Mouse (Mus musculus) kidney, embryonic 16.5 days (tissue): Measurements from ENCODE around the gene Ip6k2. TPM values are rescaled to one million over a fixed set of nuclear protein-coding genes. Genes with fewer than 3 reads are reported as not detected.

Experiments used
- ATAC-seq: fragments of 200-750 bp; cut with Nextera tagmentation; 2 replicates; pipeline ENCODE4 v1.8.0; 2017; ENCODE audit warnings: moderate TSS enrichment; ENCODE audit not compliant: low FRiP score, low TSS enrichment
- H3K27ac ChIP-seq: fragments of 300-500 bp; sonication (generic); 2 replicates; pipeline ENCODE4 v1.5.1; 2014; ENCODE audit warnings: low read length
- H3K27me3 ChIP-seq: fragments of 300-500 bp; sonication (generic); 2 replicates; pipeline ENCODE4 v1.6.1; 2014; ENCODE audit warnings: low read length, control low read depth, mixed read lengths; ENCODE audit not compliant: insufficient read depth
- H3K36me3 ChIP-seq: fragments of 300-500 bp; sonication (generic); 2 replicates; pipeline ENCODE4 v1.6.1; 2014; ENCODE audit warnings: low read length, control low read depth, mixed read lengths; ENCODE audit not compliant: insufficient read depth
- H3K4me1 ChIP-seq: fragments of 300-500 bp; sonication (generic); 2 replicates; pipeline ENCODE4 v1.6.1; 2014; ENCODE audit warnings: low read length, control low read depth, mixed read lengths; ENCODE audit not compliant: insufficient read depth
- H3K4me2 ChIP-seq: fragments of 300-500 bp; sonication (generic); replicated peaks from 2 replicates; pipeline ENCODE4 v1.6.1; 2014; ENCODE audit warnings: low read depth, low read length
- H3K4me3 ChIP-seq: fragments of 300-500 bp; sonication (generic); 2 replicates; pipeline ENCODE4 v1.5.1; 2014; ENCODE audit warnings: mild to moderate bottlenecking, low read length
- H3K9ac ChIP-seq: fragments of 300-500 bp; sonication (generic); replicated peaks from 2 replicates; pipeline ENCODE4 v1.6.1; 2014; ENCODE audit warnings: low read length
- H3K9me3 ChIP-seq: fragments of 300-500 bp; sonication (generic); 2 replicates; pipeline ENCODE4 v1.6.1; 2016; ENCODE audit warnings: low read length, control low read depth
- WGBS: fragments of 180-500 bp; shearing (Covaris S2); extraction: QIAGEN DNeasy Blood & Tissue Kit; methylation state at CpG from one replicate; pipeline ENCODE4 v1.1.7; 2014; 5-methylcytosine and 5-hydroxymethylcytosine counted together
- polyA plus RNA-seq: library from polyadenylated mRNA; unstranded; fragments of >200 nt; fragmentation: Nextera tagmentation; extraction: Ambion mirVana; gene quantifications from 2 replicates; pipeline ENCODE4 v1.2.1, GENCODE M21; 2015

Gene Ip6k2
- 100 and 109 TPM in 2 replicates for polyA plus RNA-seq

DNA sequence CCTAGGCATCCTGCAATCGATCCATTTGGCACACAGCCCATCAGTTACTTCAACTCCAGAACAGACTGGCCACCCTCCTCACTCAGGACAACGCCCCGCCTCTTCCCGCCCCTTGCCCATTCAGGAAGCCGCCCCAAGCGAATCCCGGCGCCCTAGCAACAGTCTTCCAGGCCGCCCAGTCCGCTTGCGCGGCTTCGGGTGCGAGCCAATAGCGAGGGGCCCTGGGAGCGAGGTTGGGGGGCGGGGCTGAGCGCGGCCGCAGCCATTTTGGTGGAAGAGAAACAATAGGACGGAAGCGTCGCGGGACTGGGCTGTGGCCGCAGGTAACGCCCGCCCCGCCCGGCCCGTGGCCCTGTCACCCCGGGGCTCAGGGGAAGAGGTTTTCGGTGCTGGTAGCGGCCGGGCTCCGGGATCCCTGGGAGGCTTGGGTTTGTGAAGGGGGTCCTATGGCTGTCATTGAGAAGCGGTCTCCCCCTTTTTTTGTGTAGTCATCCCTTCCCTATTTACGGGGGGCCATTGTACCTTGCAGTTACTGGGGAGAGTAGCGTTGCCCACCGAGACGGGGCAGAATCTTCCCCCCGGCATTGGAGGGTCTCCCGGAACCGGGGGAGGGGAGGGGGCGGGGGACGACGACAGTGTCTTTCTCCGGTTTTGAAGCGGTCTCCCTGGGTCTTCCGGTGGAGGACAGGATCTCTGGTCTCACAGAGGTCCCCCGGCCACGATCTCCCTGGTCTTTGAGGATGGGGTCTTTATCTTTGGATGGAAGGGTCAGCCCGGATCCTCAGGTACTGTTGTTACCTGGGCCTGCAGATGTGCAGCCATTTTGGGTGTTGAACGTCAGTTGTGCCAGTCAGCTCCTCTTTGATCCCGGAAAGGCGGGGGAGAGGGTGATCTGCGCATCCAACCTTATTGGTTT is at the start of gene Ip6k2:
Ip6k2 (plus strand) TSS at position 249 of the 916 bp plus-strand sequence.
- ATAC-seq: peak; percentile 99
- Histone ChIP-seq H3K4me3 (peak within 1 kb of the TSS; percentile 90), H3K4me2 (peak within 1 kb of the TSS; percentile 77), H3K36me3 (peaks cover 6% of the 10 kb centered on the region; the same call in 1 of the 2 replicates), H3K27me3 (no peaks in the 10 kb centered on the region), H3K9ac (peak within 1 kb of the TSS; percentile 99), H3K9me3 (no peaks in the 10 kb centered on the region), H3K27ac (peak within 1 kb of the TSS; percentile 87), H3K4me1 (peaks cover 53% of the 10 kb centered on the region)
- under 1% methylated on average over 56 of the region's 56 CpGs for WGBS

- Histone ChIP-seq H3K36me3 (peaks cover 14% of the 10 kb centered on the region; the same call in 1 of the 2 replicates), H3K9me3 (no peaks in the 10 kb centered on the region), H3K27ac (no peak overlapping the region), H3K9ac (no peak overlapping the region), H3K4me2 (no peak overlapping the region), H3K4me3 (no peak overlapping the region), H3K4me1 (no peaks in the 10 kb centered on the region), H3K27me3 (no peaks in the 10 kb centered on the region)
- ATAC-seq: no peak
Observed at GRCm38 (mm10) chr9:108734626-108735025, 49.0 kb upstream of the Ip6k2 start.

DNA sequence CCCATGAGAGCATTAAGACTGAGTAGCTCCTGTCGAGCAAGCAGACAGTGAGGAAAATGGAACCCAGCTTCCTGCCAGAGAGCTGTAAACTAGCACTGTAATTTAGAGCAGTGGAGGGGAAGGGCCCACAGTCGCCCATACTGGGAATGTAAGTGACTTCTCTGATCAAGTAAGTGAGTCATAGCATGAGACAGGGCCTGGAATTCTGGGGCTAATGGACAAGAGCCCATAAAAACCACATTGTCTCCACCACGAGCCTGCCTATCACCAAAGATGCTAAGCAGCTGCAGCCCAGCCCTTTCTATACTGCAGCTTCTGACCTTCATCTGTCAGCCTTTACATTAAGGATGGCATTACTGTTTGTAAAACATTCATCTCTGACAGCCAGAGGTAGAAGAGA is 44.4 kb upstream of the Ip6k2 start:
- no peak overlapping the region for H3K4me2 ChIP-seq
- no peaks in the 10 kb centered on the region for H3K27me3 ChIP-seq
- ATAC-seq: no peak
- H3K4me3 ChIP-seq: no peak overlapping the region
- no peaks in the 10 kb centered on the region for H3K4me1 ChIP-seq
- WGBS: 38% methylated on average over 3 of the region's 3 CpGs
- no peaks in the 10 kb centered on the region for H3K9me3 ChIP-seq
- no peak overlapping the region for H3K27ac ChIP-seq
- no peak overlapping the region for H3K9ac ChIP-seq
- peaks cover 29% of the 10 kb centered on the region for H3K36me3 ChIP-seq

DNA sequence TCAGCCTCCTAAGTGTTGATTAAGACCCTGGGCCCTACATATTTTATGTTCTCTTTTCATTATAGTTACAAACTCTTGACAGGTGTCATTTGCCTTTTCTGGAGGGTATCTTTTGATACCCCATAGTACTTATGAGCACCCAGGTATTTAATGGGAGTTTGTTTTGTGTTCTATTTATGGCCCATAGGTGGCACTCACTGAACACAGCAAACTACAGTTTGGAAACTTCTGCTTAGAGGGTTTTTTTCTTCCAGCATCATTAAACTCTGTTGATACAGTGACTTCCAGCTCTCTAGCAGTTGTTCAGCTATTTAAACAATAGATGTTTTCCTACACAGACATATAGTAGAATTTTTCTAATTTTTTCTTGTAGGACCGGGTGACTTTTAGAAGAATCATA is 43.5 kb upstream of the Ip6k2 start:
- peaks cover 26% of the 10 kb centered on the region for H3K36me3 ChIP-seq
- no peaks in the 10 kb centered on the region for H3K9me3 ChIP-seq
- H3K9ac ChIP-seq: no peak overlapping the region
- no peaks in the 10 kb centered on the region for H3K4me1 ChIP-seq
- H3K27ac ChIP-seq: no peak overlapping the region
- no peak overlapping the region for H3K4me2 ChIP-seq
- no peak overlapping the region for H3K4me3 ChIP-seq
- H3K27me3 ChIP-seq: no peaks in the 10 kb centered on the region
- ATAC-seq: no peak
- WGBS: 85% methylated on average over 1 of the region's 1 CpGs

- H3K36me3 ChIP-seq: peaks cover 42% of the 10 kb centered on the region
- H3K27ac ChIP-seq: no peak overlapping the region
- 92% methylated on average over 9 of the region's 9 CpGs for WGBS
- ATAC-seq: no peak
- no peak overlapping the region for H3K4me3 ChIP-seq
- H3K9me3 ChIP-seq: no peaks in the 10 kb centered on the region
- H3K27me3 ChIP-seq: no peaks in the 10 kb centered on the region
- H3K4me1 ChIP-seq: no peaks in the 10 kb centered on the region
- no peak overlapping the region for H3K4me2 ChIP-seq
- H3K9ac ChIP-seq: no peak overlapping the region
Observed at GRCm38 (mm10) chr9:108742048-108742447, 41.5 kb upstream of the Ip6k2 start.

- H3K27ac ChIP-seq: no peak overlapping the region
- no peak overlapping the region for H3K9ac ChIP-seq
- no peak for ATAC-seq
- H3K4me2 ChIP-seq: no peak overlapping the region
- no peaks in the 10 kb centered on the region for H3K4me1 ChIP-seq
- H3K9me3 ChIP-seq: no peaks in the 10 kb centered on the region
- WGBS: 85% methylated on average over 14 of the region's 14 CpGs
- peaks cover 54% of the 10 kb centered on the region for H3K36me3 ChIP-seq
- no peak overlapping the region for H3K4me3 ChIP-seq
- H3K27me3 ChIP-seq: no peaks in the 10 kb centered on the region
Observed at GRCm38 (mm10) chr9:108746876-108747499, 36.6 kb upstream of the Ip6k2 start.

DNA sequence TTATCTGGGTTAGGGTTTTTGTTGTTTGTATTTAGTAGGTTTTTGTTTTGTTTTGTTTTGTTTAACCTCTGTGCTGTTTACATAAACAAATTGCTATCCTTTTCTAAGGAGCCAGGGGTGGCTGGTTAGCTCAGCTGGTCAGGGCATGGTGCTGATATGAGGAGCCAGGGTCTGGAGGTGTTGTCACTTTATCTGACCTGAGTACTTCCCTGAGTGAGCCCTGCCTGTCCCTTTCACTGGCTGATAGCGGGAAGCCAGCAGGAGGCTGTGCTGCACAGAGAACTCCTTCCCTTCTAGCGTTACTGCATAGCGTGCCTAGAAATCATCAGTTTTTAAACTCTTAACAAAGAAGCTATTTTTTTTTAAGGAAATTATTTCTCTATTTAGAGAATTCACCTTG is 35.9 kb upstream of the Ip6k2 start:
- Histone ChIP-seq H3K4me3 (no peak overlapping the region), H3K4me2 (no peak overlapping the region), H3K27ac (no peak overlapping the region), H3K9ac (no peak overlapping the region), H3K36me3 (peaks cover 47% of the 10 kb centered on the region), H3K27me3 (no peaks in the 10 kb centered on the region), H3K4me1 (no peaks in the 10 kb centered on the region), H3K9me3 (no peaks in the 10 kb centered on the region)
- WGBS: 90% methylated on average over 3 of the region's 3 CpGs
- no peak for ATAC-seq

DNA sequence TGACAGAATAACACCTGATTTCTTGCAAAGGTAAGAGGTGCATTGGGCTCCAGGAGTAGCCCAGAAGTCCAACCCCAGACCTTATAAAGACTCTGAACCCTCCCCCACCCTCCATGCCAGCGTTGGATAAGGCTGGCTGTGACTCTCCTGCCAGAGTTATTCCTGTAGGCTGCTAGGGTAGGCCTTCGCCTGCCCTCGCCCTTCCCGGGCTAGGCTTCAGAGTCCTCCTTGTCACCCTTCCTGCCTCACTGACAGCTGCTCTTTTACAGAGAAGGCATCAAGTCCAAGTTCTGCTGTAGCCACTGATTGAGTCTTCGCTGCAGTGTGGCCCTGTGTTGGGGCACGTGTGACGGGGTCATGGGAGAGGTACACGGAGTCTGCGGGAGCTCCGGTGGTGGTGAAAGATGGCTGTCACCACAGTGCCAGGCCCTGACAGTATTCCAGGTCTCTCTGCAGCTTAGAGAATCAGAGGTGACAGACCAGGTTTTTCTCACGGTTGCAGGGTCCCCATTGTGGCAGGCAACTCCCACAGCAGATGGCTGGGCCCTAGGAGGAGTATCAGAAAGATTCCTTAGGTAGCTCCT is 34.9 kb upstream of the Ip6k2 start:
- Histone ChIP-seq H3K4me3 (no peak overlapping the region), H3K36me3 (peaks cover 39% of the 10 kb centered on the region), H3K27me3 (no peaks in the 10 kb centered on the region), H3K9ac (no peak overlapping the region), H3K27ac (no peak overlapping the region), H3K4me2 (no peak overlapping the region), H3K9me3 (no peaks in the 10 kb centered on the region), H3K4me1 (no peaks in the 10 kb centered on the region)
- no peak for ATAC-seq
- 79% methylated on average over 11 of the region's 11 CpGs for WGBS

- WGBS: 83% methylated on average over 11 of the region's 11 CpGs
- no peak overlapping the region for H3K4me3 ChIP-seq
- no peak overlapping the region for H3K27ac ChIP-seq
- H3K4me1 ChIP-seq: no peaks in the 10 kb centered on the region
- H3K4me2 ChIP-seq: no peak overlapping the region
- no peaks in the 10 kb centered on the region for H3K9me3 ChIP-seq
- ATAC-seq: no peak
- H3K9ac ChIP-seq: no peak overlapping the region
- H3K27me3 ChIP-seq: no peaks in the 10 kb centered on the region
- H3K36me3 ChIP-seq: peaks cover 23% of the 10 kb centered on the region
Observed at GRCm38 (mm10) chr9:108750616-108751015, 33.0 kb upstream of the Ip6k2 start.
